Mouse (Mus musculus): ENCODE measurements around the gene Prlh. TPM values are rescaled to one million over a fixed set of nuclear protein-coding genes. Genes with fewer than 3 reads are reported as not detected.
A peak's percentile ranks its signal among the peaks of the same experiment; 100 is the strongest.

Gene Prlh
- polyA plus RNA-seq, 1 experiment from 2014 or later = not detected

DNA sequence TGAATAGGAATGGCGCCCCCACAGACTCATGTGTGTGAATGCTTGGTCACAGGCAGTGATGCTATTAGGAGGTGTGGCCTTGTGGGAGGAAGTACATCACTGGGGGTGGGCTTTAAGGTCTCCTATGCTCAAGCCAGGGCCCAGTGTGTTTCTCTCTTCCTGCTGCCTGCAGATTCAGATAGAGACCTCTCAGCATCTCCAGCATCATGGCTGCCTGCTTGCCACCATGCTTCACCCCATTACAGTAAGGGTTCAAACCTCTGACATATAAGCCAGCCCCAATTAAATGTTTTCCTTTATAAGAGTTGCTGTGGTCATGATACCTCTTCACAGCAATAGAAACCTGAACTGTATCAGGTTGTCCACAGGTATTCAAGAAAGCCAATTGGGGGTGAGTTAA lies 43.0 kb downstream of the Prlh start:
- Histone ChIP-seq H3K4me3 (ENCODE audit: low read depth, low read length) (no peak overlapping the region), H3K27ac (ENCODE audit: low read depth, low read length) (no peak overlapping the region), H3K36me3 (ENCODE audit: control insufficient read depth, insufficient read depth) (no peaks in the 10 kb centered on the region), H3K4me1 (replicated peaks; ENCODE audit: control insufficient read depth, insufficient read depth, low read length) (no peaks in the 10 kb centered on the region; the same call in 1 of the 2 replicates), H3K27me3 (replicated peaks; ENCODE audit: control insufficient read depth, insufficient read depth, low read length) (0 out of 2 replicates have a peak, but pooled peaks cover 4% of the 10 kb centered on the region), H3K4me2 (replicated peaks; ENCODE audit: low read depth) (no peak overlapping the region), H3K9ac (ENCODE audit: low read depth, low read length) (no peak overlapping the region), H3K9me3 (ENCODE audit: control insufficient read depth) (no peaks in the 10 kb centered on the region)
- ATAC-seq = no peak
- whole genome bisulfite sequencing = 97% methylated on average over 1 of the region's 1 CpGs
- no peak for TF ChIP-seq CTCF (IDR thresholded peaks at IDR 0.05; ENCODE audit: low read depth)

GRCm38 (mm10) chr1:90997136-90997535 lies 44.2 kb downstream of the Prlh start:
- Histone ChIP-seq H3K9ac (ENCODE audit: low read depth, low read length) (no peak overlapping the region), H3K9me3 (ENCODE audit: control insufficient read depth) (no peaks in the 10 kb centered on the region), H3K27me3 (replicated peaks; ENCODE audit: control insufficient read depth, insufficient read depth, low read length) (0 out of 2 replicates have a peak, but pooled peaks cover 4% of the 10 kb centered on the region), H3K4me1 (replicated peaks; ENCODE audit: control insufficient read depth, insufficient read depth, low read length) (no peaks in the 10 kb centered on the region; the same call in 1 of the 2 replicates), H3K4me2 (replicated peaks; ENCODE audit: low read depth) (no peak overlapping the region), H3K36me3 (ENCODE audit: control insufficient read depth, insufficient read depth) (no peaks in the 10 kb centered on the region), H3K27ac (ENCODE audit: low read depth, low read length) (no peak overlapping the region), H3K4me3 (ENCODE audit: low read depth, low read length) (no peak overlapping the region)
- TF ChIP-seq CTCF (IDR thresholded peaks at IDR 0.05; ENCODE audit: low read depth) = no peak
- no peak for ATAC-seq
- 51% methylated on average over 4 of the region's 4 CpGs for WGBS

DNA sequence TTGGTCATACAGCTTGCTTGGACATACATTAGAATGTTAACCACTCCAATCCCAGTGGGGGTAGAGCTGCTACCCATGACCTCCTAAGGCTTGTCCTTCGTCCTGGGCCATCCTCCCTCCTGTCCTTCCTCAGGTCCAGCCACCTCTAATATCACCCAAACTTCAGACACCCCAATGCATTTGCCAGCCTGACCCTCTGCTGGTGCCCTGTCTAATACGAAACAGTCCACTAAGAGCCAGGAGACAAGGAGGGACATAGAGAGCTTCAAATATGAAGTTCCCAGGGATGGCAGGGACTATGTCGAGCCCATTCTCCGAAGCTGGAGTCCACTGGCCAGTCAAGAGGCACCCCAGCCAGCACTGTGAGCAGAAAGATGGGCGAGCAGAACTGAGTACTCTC lies 44.7 kb downstream of the Prlh start:
- H3K4me1 ChIP-seq (replicated peaks; ENCODE audit: control insufficient read depth, insufficient read depth, low read length) = no peaks in the 10 kb centered on the region; the same call in 1 of the 2 replicates
- H3K9ac ChIP-seq (ENCODE audit: low read depth, low read length) = no peak overlapping the region
- peak overlapping the region; percentile 98; the same call in 1 of the 2 replicates for H3K4me2 ChIP-seq (replicated peaks; ENCODE audit: low read depth)
- H3K36me3 ChIP-seq (ENCODE audit: control insufficient read depth, insufficient read depth) = no peaks in the 10 kb centered on the region
- H3K27ac ChIP-seq (ENCODE audit: low read depth, low read length) = no peak overlapping the region
- ATAC-seq = no peak
- TF ChIP-seq CTCF (IDR thresholded peaks at IDR 0.05; ENCODE audit: low read depth) = no peak
- 89% methylated on average over 5 of the region's 5 CpGs for WGBS
- no peaks in the 10 kb centered on the region for H3K9me3 ChIP-seq (ENCODE audit: control insufficient read depth)
- H3K4me3 ChIP-seq (ENCODE audit: low read depth, low read length) = no peak overlapping the region
- 0 out of 2 replicates have a peak, but pooled peaks cover 4% of the 10 kb centered on the region for H3K27me3 ChIP-seq (replicated peaks; ENCODE audit: control insufficient read depth, insufficient read depth, low read length)

- H3K27ac ChIP-seq (ENCODE audit: low read depth, low read length) = no peak within 1 kb of the TSS
- ATAC-seq = peak; percentile 69
- WGBS = 2% methylated on average over 52 of the region's 59 CpGs
- H3K4me2 ChIP-seq (replicated peaks; ENCODE audit: low read depth) = peak within 1 kb of the TSS; percentile 98
- H3K36me3 ChIP-seq (ENCODE audit: control insufficient read depth, insufficient read depth) = no peaks in the 10 kb centered on the region
- no peaks in the 10 kb centered on the region; the same call in 1 of the 2 replicates for H3K4me1 ChIP-seq (replicated peaks; ENCODE audit: control insufficient read depth, insufficient read depth, low read length)
- 0 out of 2 replicates have a peak, but pooled peaks cover 4% of the 10 kb centered on the region for H3K27me3 ChIP-seq (replicated peaks; ENCODE audit: control insufficient read depth, insufficient read depth, low read length)
- no peaks in the 10 kb centered on the region for H3K9me3 ChIP-seq (ENCODE audit: control insufficient read depth)
- peak within 1 kb of the TSS; percentile 73 for H3K4me3 ChIP-seq (ENCODE audit: low read depth, low read length)
- TF ChIP-seq CTCF (IDR thresholded peaks at IDR 0.05; ENCODE audit: low read depth) = no peak
- peak within 1 kb of the TSS; percentile 72 for H3K9ac ChIP-seq (ENCODE audit: low read depth, low read length)
These were observed 45.5 kb downstream of the Prlh start, which contains the start of gene Lrrfip1 for GRCm38 (mm10) chr1:90998268-90998890. Gene Lrrfip1, plus strand, starts transcription at chr1:90998737.

GRCm38 (mm10) chr1:90998891-90999611 lies 46.1 kb downstream of the Prlh start:
- ATAC-seq = peak; percentile 50; the same call in 1 of the 2 replicates
- H3K27ac ChIP-seq (ENCODE audit: low read depth, low read length) = no peak overlapping the region
- H3K4me1 ChIP-seq (replicated peaks; ENCODE audit: control insufficient read depth, insufficient read depth, low read length) = no peaks in the 10 kb centered on the region; the same call in 1 of the 2 replicates
- TF ChIP-seq CTCF (IDR thresholded peaks at IDR 0.05; ENCODE audit: low read depth) = no peak
- 2% methylated on average over 41 of the region's 41 CpGs for WGBS
- no peaks in the 10 kb centered on the region for H3K36me3 ChIP-seq (ENCODE audit: control insufficient read depth, insufficient read depth)
- H3K27me3 ChIP-seq (replicated peaks; ENCODE audit: control insufficient read depth, insufficient read depth, low read length) = 0 out of 2 replicates have a peak, but pooled peaks cover 4% of the 10 kb centered on the region
- peak overlapping the region; percentile 98 for H3K4me2 ChIP-seq (replicated peaks; ENCODE audit: low read depth)
- peak overlapping the region; percentile 72 for H3K9ac ChIP-seq (ENCODE audit: low read depth, low read length)
- no peaks in the 10 kb centered on the region for H3K9me3 ChIP-seq (ENCODE audit: control insufficient read depth)
- H3K4me3 ChIP-seq (ENCODE audit: low read depth, low read length) = peak overlapping the region; percentile 73

- Histone ChIP-seq H3K9ac (ENCODE audit: low read depth, low read length) (no peak overlapping the region), H3K27ac (ENCODE audit: low read depth, low read length) (no peak overlapping the region), H3K4me1 (replicated peaks; ENCODE audit: control insufficient read depth, insufficient read depth, low read length) (no peaks in the 10 kb centered on the region; the same call in 1 of the 2 replicates), H3K9me3 (ENCODE audit: control insufficient read depth) (no peaks in the 10 kb centered on the region), H3K4me2 (replicated peaks; ENCODE audit: low read depth) (peak overlapping the region; percentile 98), H3K27me3 (replicated peaks; ENCODE audit: control insufficient read depth, insufficient read depth, low read length) (0 out of 2 replicates have a peak, but pooled peaks cover 4% of the 10 kb centered on the region), H3K36me3 (ENCODE audit: control insufficient read depth, insufficient read depth) (no peaks in the 10 kb centered on the region), H3K4me3 (ENCODE audit: low read depth, low read length) (peak overlapping the region; percentile 73; the same call in 1 of the 2 replicates)
- WGBS = 56% methylated on average over 10 of the region's 10 CpGs
- no peak for ATAC-seq
- TF ChIP-seq CTCF (IDR thresholded peaks at IDR 0.05; ENCODE audit: low read depth) = no peak
These were observed 47.1 kb downstream of the Prlh start for GRCm38 (mm10) chr1:90999911-91000601.

All from intestine, postnatal 0 days (tissue).